Mouse (Mus musculus): ENCODE measurements around the gene Vamp2. TPM values are rescaled to one million over a fixed set of nuclear protein-coding genes. Genes with fewer than 3 reads are reported as not detected.
A peak's percentile ranks its signal among the peaks of the same experiment; 100 is the strongest.

The Vamp2 gene
- total and polyA plus RNA-seq, 2 experiments from 2014 or later = 25.2 to 59.2 TPM

DNA sequence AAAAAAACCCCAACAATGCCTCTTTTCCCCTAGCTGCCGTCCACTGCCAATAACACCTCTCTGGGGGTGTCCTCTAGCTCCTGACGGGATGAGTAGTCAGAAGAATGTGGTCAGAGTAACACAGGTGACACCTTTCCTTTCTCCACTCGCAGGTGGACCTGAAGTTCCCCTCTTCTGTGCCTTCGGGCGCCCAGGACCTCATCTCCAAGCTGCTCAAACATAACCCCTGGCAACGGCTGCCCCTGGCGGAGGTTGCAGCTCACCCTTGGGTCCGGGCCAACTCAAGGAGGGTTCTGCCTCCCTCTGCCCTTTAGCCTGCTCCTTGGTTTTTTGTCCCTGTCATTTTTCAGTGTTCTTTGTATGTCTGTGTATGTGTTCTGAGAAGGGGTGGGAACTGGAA is 37.5 kb upstream of the Vamp2 start:
- DNase-seq (ENCODE audit: low spot score) = no peak
- TF ChIP-seq EP300 (IDR thresholded peaks at IDR 0.05; ENCODE audit: low read depth) = no peak
- no peak for TF ChIP-seq CTCF (IDR thresholded peaks at IDR 0.05; ENCODE audit: low read depth)
- H3K36me3 ChIP-seq (replicated peaks; ENCODE audit: control insufficient read depth, insufficient read depth, low read length) = peaks cover 19% of the 10 kb centered on the region; the same call in 1 of the 2 replicates
- ATAC-seq (ENCODE audit: insufficient read depth, low read depth) = no peak
- no peaks in the 10 kb centered on the region for H3K9me3 ChIP-seq (replicated peaks; ENCODE audit: control insufficient read depth, low read length)
- H3K4me3 ChIP-seq (ENCODE audit: low read depth, low read length) = no peak overlapping the region
- no peak overlapping the region for H3K4me2 ChIP-seq (ENCODE audit: low read depth, low read length)
- no peaks in the 10 kb centered on the region for H3K27me3 ChIP-seq (ENCODE audit: control insufficient read depth, insufficient read depth, low read length)
- H3K27ac ChIP-seq (ENCODE audit: low read depth) = no peak overlapping the region
- 92% methylated on average over 8 of the region's 8 CpGs for WGBS
- peaks cover 11% of the 10 kb centered on the region for H3K4me1 ChIP-seq (ENCODE audit: control insufficient read depth, insufficient read depth)
- H3K9ac ChIP-seq (replicated peaks; ENCODE audit: low read depth, low read length) = no peak overlapping the region

DNA sequence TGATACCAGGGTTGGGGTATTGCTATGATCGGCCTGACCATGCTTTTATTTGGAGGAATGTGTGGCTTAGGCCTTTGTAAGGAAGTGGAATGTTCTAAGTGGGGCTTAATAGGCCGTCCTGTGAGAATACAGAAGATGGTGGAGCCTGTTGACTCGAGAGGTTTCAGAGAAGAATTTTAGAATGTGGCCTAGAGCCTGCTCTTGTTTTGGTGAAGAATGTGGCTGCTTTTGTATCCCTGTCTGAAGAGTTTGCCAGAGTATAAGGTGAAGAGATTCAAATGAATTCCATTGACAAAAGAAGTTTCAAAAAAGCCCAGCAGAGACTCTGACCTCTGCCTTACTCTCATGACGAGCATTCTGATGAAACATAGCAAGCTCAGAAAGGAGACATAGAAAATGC is 36.5 kb upstream of the Vamp2 start:
- Histone ChIP-seq H3K9ac (replicated peaks; ENCODE audit: low read depth, low read length) (no peak overlapping the region), H3K4me1 (ENCODE audit: control insufficient read depth, insufficient read depth) (peaks cover 7% of the 10 kb centered on the region), H3K9me3 (replicated peaks; ENCODE audit: control insufficient read depth, low read length) (no peaks in the 10 kb centered on the region), H3K27me3 (ENCODE audit: control insufficient read depth, insufficient read depth, low read length) (no peaks in the 10 kb centered on the region), H3K27ac (ENCODE audit: low read depth) (no peak overlapping the region), H3K4me3 (ENCODE audit: low read depth, low read length) (no peak overlapping the region), H3K36me3 (replicated peaks; ENCODE audit: control insufficient read depth, insufficient read depth, low read length) (peaks cover 19% of the 10 kb centered on the region; the same call in 1 of the 2 replicates), H3K4me2 (ENCODE audit: low read depth, low read length) (no peak overlapping the region)
- no peak for DNase-seq (ENCODE audit: low spot score)
- no peak for ATAC-seq (ENCODE audit: insufficient read depth, low read depth)
- WGBS = 87% methylated on average over 4 of the region's 4 CpGs
- TF ChIP-seq CTCF (IDR thresholded peaks at IDR 0.05; ENCODE audit: low read depth) (no peak), EP300 (IDR thresholded peaks at IDR 0.05; ENCODE audit: low read depth) (no peak)

DNA sequence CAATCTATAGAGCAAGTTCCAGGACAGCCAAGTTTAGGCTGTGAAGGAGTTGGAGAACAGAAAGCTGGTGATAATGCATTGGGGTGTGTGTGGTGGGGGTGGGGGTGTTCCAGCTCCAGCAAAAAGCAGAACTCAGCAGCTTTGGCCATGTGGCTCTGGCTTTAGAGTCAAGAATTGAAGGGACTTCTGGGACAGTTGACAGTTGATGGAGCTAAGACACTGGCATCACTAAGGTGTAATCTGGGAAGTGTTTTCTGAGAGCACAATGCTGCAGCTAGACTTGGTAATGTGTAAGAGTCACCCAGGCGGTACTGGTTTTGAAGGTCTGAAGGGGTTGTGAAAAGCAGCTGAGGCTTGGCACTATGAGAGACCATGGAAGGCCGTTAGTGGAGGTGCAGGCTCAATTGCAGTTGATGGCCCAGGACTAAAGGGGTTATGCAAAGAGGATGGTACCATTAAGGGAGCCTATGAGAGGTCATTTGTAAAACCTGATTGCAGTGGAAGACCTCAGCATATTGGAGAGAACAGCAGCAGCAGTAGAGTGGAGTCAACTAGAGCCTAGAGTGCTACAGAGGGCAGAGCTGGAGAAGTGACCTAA is 35.4 kb upstream of the Vamp2 start:
- Histone ChIP-seq H3K9ac (replicated peaks; ENCODE audit: low read depth, low read length) (no peak overlapping the region), H3K27me3 (ENCODE audit: control insufficient read depth, insufficient read depth, low read length) (no peaks in the 10 kb centered on the region), H3K27ac (ENCODE audit: low read depth) (no peak overlapping the region), H3K4me3 (ENCODE audit: low read depth, low read length) (no peak overlapping the region), H3K36me3 (replicated peaks; ENCODE audit: control insufficient read depth, insufficient read depth, low read length) (peaks cover 19% of the 10 kb centered on the region; the same call in 1 of the 2 replicates), H3K4me2 (ENCODE audit: low read depth, low read length) (no peak overlapping the region), H3K9me3 (replicated peaks; ENCODE audit: control insufficient read depth, low read length) (no peaks in the 10 kb centered on the region), H3K4me1 (ENCODE audit: control insufficient read depth, insufficient read depth) (0 out of 2 replicates have a peak, but pooled peaks cover under 1% of the 10 kb centered on the region)
- WGBS = 91% methylated on average over 2 of the region's 2 CpGs
- TF ChIP-seq CTCF (IDR thresholded peaks at IDR 0.05; ENCODE audit: low read depth) (no peak), EP300 (IDR thresholded peaks at IDR 0.05; ENCODE audit: low read depth) (no peak)
- DNase-seq (ENCODE audit: low spot score) (no peak), ATAC-seq (ENCODE audit: insufficient read depth, low read depth) (no peak)

DNA sequence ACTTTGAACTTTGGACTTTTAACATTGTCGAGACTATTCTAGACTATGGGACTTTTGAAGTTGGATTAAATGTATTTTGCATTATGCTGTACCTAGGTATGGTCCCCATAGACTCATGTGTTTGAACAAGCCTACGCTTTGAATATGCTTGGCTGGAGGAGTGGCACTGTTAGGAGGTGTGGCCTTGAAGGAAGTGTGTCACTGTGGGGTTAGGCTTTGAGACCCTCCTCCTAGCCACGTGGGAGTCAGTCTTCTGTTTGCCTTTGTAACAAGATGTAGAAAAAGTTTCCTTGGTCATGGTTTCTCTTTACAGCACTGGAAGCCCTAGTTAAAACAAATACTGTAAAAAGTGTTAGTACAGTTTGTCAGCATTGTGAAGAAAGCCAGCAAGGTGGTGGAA is 34.4 kb upstream of the Vamp2 start:
- ATAC-seq (ENCODE audit: insufficient read depth, low read depth) (no peak), DNase-seq (ENCODE audit: low spot score) (no peak)
- TF ChIP-seq EP300 (IDR thresholded peaks at IDR 0.05; ENCODE audit: low read depth) (no peak), CTCF (IDR thresholded peaks at IDR 0.05; ENCODE audit: low read depth) (no peak)
- Histone ChIP-seq H3K27me3 (ENCODE audit: control insufficient read depth, insufficient read depth, low read length) (no peaks in the 10 kb centered on the region), H3K36me3 (replicated peaks; ENCODE audit: control insufficient read depth, insufficient read depth, low read length) (peaks cover 19% of the 10 kb centered on the region; the same call in 1 of the 2 replicates), H3K4me1 (ENCODE audit: control insufficient read depth, insufficient read depth) (peaks cover 9% of the 10 kb centered on the region; the same call in 1 of the 2 replicates), H3K9ac (replicated peaks; ENCODE audit: low read depth, low read length) (no peak overlapping the region), H3K9me3 (replicated peaks; ENCODE audit: control insufficient read depth, low read length) (no peaks in the 10 kb centered on the region), H3K27ac (ENCODE audit: low read depth) (no peak overlapping the region), H3K4me3 (ENCODE audit: low read depth, low read length) (no peak overlapping the region), H3K4me2 (ENCODE audit: low read depth, low read length) (no peak overlapping the region)
- WGBS = 70% methylated on average over 3 of the region's 3 CpGs

DNA sequence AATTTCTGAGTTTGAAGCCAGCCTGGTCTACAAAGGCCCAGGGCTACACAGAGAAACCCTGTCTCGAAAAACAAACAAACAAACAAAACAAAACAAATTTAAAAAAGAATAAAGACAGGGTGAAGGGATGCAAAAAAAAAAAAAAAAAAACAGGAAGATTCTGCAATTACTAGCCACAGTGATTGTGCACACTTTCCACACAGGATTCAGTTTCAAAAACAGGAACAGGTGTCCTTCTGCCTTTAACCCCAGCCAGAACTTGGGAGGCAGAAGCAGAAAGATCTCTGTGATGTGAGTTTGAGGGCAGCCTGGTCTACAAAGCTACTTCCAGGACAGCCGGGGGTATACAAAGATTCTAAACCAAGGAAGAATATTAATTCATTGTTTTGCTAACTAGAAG is 30.0 kb upstream of the Vamp2 start:
- Histone ChIP-seq H3K4me2 (ENCODE audit: low read depth, low read length) (peak overlapping the region; percentile 90), H3K9ac (replicated peaks; ENCODE audit: low read depth, low read length) (peak overlapping the region; percentile 92), H3K4me1 (ENCODE audit: control insufficient read depth, insufficient read depth) (peaks cover 25% of the 10 kb centered on the region), H3K9me3 (replicated peaks; ENCODE audit: control insufficient read depth, low read length) (no peaks in the 10 kb centered on the region), H3K27ac (ENCODE audit: low read depth) (peak overlapping the region; percentile 92), H3K4me3 (ENCODE audit: low read depth, low read length) (peak overlapping the region; percentile 98), H3K36me3 (replicated peaks; ENCODE audit: control insufficient read depth, insufficient read depth, low read length) (no peaks in the 10 kb centered on the region), H3K27me3 (ENCODE audit: control insufficient read depth, insufficient read depth, low read length) (no peaks in the 10 kb centered on the region)
- ATAC-seq (ENCODE audit: insufficient read depth, low read depth) (no peak), DNase-seq (ENCODE audit: low spot score) (no peak)
- TF ChIP-seq CTCF (IDR thresholded peaks at IDR 0.05; ENCODE audit: low read depth) (no peak), EP300 (IDR thresholded peaks at IDR 0.05; ENCODE audit: low read depth) (no peak)
- WGBS = 56% methylated on average over 2 of the region's 2 CpGs
